Mouse (Mus musculus): ENCODE measurements around the gene Evi2. TPM values are rescaled to one million over a fixed set of nuclear protein-coding genes. Genes with fewer than 3 reads are reported as not detected.

The Evi2 gene
- polyA plus RNA-seq, 1 experiment from 2014 or later = 2.1 TPM

DNA sequence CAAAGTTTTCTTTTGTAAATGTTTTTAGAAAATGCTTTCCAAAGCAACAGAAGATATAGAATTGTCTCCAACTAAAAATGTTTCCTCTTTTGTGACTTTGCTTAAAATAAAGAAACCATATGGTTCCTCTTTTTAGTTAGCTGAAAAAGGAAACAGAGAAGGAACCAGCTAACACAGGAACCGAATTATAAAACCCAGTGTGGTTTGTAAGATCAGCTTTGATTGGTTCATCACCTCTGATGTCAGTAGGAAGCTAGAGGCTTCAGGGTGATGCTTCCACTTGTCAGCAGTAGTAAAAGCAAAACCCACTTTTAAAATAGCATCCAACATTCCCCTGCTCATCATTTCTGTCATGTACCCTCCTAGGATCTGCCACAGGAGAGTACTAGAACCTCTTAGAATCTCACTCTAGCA lies 10.5 kb downstream of the Evi2 start:
- no peak for DNase-seq (ENCODE audit: low spot score)
- Histone ChIP-seq H3K9ac (ENCODE audit: low read depth, low read length) (no peak overlapping the region), H3K36me3 (ENCODE audit: control insufficient read depth, insufficient read depth, low read length) (no peaks in the 10 kb centered on the region), H3K9me3 (ENCODE audit: control insufficient read depth, low read length) (no peaks in the 10 kb centered on the region), H3K4me3 (ENCODE audit: low read depth, low read length) (no peak overlapping the region), H3K27ac (ENCODE audit: low read depth, low read length) (no peak overlapping the region), H3K27me3 (ENCODE audit: control insufficient read depth, insufficient read depth, low read length) (no peaks in the 10 kb centered on the region), H3K4me1 (replicated peaks; ENCODE audit: control insufficient read depth, insufficient read depth, low read length) (no peaks in the 10 kb centered on the region), H3K4me2 (replicated peaks; ENCODE audit: low read depth, low read length) (no peak overlapping the region)
- 71% methylated on average over 1 of the region's 1 CpGs for WGBS
- ATAC-seq (ENCODE audit: low FRiP score) = no peak

DNA sequence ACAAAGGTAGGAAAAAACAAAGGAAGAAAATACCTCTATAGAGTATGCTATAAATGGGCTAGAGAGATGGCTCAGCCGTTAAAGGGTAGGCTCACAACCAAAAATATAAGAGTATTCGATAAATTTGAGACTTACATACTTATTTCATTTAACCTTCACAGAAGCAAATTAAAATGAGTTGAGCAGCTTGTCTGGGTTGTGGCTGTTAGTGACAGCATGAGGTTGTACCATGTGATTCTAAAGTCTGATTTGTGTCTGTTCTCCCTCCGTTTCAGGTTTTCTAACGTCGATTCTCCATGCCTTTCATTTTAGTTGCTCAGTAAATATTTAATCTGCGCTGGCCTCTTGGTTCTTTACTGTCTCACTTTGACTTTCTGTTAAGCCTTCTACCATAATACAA lies 11.1 kb downstream of the Evi2 start:
- Histone ChIP-seq H3K27me3 (ENCODE audit: control insufficient read depth, insufficient read depth, low read length) (no peaks in the 10 kb centered on the region), H3K9ac (ENCODE audit: low read depth, low read length) (no peak overlapping the region), H3K4me2 (replicated peaks; ENCODE audit: low read depth, low read length) (no peak overlapping the region), H3K27ac (ENCODE audit: low read depth, low read length) (no peak overlapping the region), H3K9me3 (ENCODE audit: control insufficient read depth, low read length) (no peaks in the 10 kb centered on the region), H3K4me1 (replicated peaks; ENCODE audit: control insufficient read depth, insufficient read depth, low read length) (no peaks in the 10 kb centered on the region), H3K36me3 (ENCODE audit: control insufficient read depth, insufficient read depth, low read length) (no peaks in the 10 kb centered on the region), H3K4me3 (ENCODE audit: low read depth, low read length) (no peak overlapping the region)
- ATAC-seq (ENCODE audit: low FRiP score) (no peak), DNase-seq (ENCODE audit: low spot score) (no peak)
- 90% methylated on average over 6 of the region's 6 CpGs for WGBS

DNA sequence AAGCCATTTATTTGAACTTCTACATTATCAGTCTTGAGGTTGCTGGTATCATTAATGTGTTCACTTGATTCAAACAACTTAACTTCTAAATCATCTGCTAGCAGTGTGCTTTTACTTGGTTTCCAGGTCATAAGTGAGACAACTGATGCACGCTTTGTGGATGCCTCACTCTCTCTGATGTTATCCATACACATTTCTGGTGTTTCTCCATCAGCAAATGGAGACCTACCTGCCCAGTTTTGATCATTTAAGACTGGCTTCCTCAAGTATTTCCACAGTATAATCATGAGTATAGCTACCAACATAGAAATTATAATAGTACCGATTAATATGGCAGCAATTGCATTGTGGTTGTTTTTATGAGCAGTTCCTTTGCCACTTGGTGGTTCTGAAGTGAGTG lies 14.6 kb downstream of the Evi2 start:
- WGBS = 95% methylated on average over 2 of the region's 2 CpGs
- H3K36me3 ChIP-seq (ENCODE audit: control insufficient read depth, insufficient read depth, low read length) = no peaks in the 10 kb centered on the region

DNA sequence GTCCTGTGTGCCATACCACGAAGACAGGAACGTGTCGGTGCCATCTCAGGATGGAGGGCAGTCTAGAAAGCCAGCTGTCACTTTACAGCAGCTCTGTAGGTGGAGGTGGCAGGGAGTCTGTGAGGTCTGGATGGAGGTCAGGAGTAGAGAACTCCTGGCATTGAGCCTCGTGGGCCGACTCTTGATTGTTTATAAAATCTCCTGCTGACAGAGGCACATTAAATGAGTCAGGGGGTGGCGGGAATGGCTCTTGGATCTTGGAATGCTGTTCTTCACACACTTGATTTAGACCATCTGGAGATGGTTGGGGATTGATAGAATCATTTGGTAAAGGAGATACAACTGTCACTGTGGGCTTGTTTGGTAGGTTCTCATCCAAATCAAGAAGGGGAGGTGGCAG lies 15.1 kb downstream of the Evi2 start:
- Histone ChIP-seq H3K4me2 (replicated peaks; ENCODE audit: low read depth, low read length) (no peak overlapping the region), H3K9me3 (ENCODE audit: control insufficient read depth, low read length) (no peaks in the 10 kb centered on the region), H3K4me3 (ENCODE audit: low read depth, low read length) (no peak overlapping the region), H3K27me3 (ENCODE audit: control insufficient read depth, insufficient read depth, low read length) (no peaks in the 10 kb centered on the region), H3K36me3 (ENCODE audit: control insufficient read depth, insufficient read depth, low read length) (no peaks in the 10 kb centered on the region), H3K27ac (ENCODE audit: low read depth, low read length) (no peak overlapping the region), H3K9ac (ENCODE audit: low read depth, low read length) (no peak overlapping the region), H3K4me1 (replicated peaks; ENCODE audit: control insufficient read depth, insufficient read depth, low read length) (no peaks in the 10 kb centered on the region)
- ATAC-seq (ENCODE audit: low FRiP score) (no peak), DNase-seq (ENCODE audit: low spot score) (no peak)
- WGBS = 77% methylated on average over 6 of the region's 6 CpGs

More for the DNA sequence above, 14.6 kb downstream of the Evi2 start:
- H3K4me1 ChIP-seq (replicated peaks; ENCODE audit: control insufficient read depth, insufficient read depth, low read length) = no peaks in the 10 kb centered on the region
- no peak overlapping the region for H3K4me2 ChIP-seq (replicated peaks; ENCODE audit: low read depth, low read length)
- DNase-seq (ENCODE audit: low spot score) (no peak), ATAC-seq (ENCODE audit: low FRiP score) (no peak)
- no peak overlapping the region for H3K27ac ChIP-seq (ENCODE audit: low read depth, low read length)
- no peaks in the 10 kb centered on the region for H3K27me3 ChIP-seq (ENCODE audit: control insufficient read depth, insufficient read depth, low read length)
- H3K9ac ChIP-seq (ENCODE audit: low read depth, low read length) = no peak overlapping the region
- no peak overlapping the region for H3K4me3 ChIP-seq (ENCODE audit: low read depth, low read length)
- no peaks in the 10 kb centered on the region for H3K9me3 ChIP-seq (ENCODE audit: control insufficient read depth, low read length)

DNA sequence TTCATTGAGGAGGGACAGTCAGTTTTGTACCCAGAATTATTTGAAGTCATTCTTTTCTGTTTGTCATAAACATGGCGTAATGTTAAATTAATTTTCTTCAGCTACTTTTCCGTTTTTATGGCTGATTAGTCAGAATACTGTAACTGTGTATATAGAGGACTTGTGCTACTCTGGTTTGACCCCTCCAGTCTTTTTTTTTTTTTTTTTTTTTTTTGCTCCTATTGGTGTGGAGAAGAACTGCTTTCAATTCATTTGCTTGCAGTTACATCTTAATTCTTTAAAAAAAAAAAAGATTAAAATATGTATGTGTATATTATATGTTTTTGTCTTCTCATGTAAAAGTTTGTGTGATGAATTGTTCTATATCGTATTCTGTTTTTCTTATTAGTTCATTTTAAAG lies 18.4 kb downstream of the Evi2 start:
- H3K27ac ChIP-seq (ENCODE audit: low read depth, low read length) = no peak overlapping the region
- H3K9ac ChIP-seq (ENCODE audit: low read depth, low read length) = no peak overlapping the region
- H3K27me3 ChIP-seq (ENCODE audit: control insufficient read depth, insufficient read depth, low read length) = no peaks in the 10 kb centered on the region
- ATAC-seq (ENCODE audit: low FRiP score) (no peak), DNase-seq (ENCODE audit: low spot score) (no peak)
- 89% methylated on average over 3 of the region's 3 CpGs for WGBS
- H3K36me3 ChIP-seq (ENCODE audit: control insufficient read depth, insufficient read depth, low read length) = no peaks in the 10 kb centered on the region
- H3K4me2 ChIP-seq (replicated peaks; ENCODE audit: low read depth, low read length) = no peak overlapping the region
- H3K4me1 ChIP-seq (replicated peaks; ENCODE audit: control insufficient read depth, insufficient read depth, low read length) = no peaks in the 10 kb centered on the region
- H3K9me3 ChIP-seq (ENCODE audit: control insufficient read depth, low read length) = no peaks in the 10 kb centered on the region
- H3K4me3 ChIP-seq (ENCODE audit: low read depth, low read length) = no peak overlapping the region

DNA sequence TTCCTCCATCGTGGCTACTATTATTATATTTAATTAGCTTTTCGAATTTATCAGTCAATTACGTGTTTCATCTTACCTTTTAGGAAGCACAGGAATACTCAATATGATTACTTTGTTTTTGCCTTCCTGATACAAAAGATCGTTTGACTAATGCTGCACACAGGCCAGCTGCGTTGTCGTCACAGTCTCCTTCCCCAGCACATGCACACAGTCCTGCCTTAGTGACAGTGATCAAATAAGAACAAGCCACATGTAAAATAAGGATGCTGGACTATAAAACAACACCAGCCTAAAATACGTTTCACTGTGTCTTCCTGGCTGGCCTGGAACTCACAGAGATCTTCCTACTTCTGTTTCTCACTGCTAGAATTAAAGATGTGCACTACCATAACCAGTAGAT lies 25.9 kb downstream of the Evi2 start:
- H3K9ac ChIP-seq (ENCODE audit: low read depth, low read length) = no peak overlapping the region
- H3K4me1 ChIP-seq (replicated peaks; ENCODE audit: control insufficient read depth, insufficient read depth, low read length) = no peaks in the 10 kb centered on the region
- ATAC-seq (ENCODE audit: low FRiP score) = no peak
- H3K4me3 ChIP-seq (ENCODE audit: low read depth, low read length) = no peak overlapping the region
- H3K4me2 ChIP-seq (replicated peaks; ENCODE audit: low read depth, low read length) = no peak overlapping the region
- no peaks in the 10 kb centered on the region for H3K9me3 ChIP-seq (ENCODE audit: control insufficient read depth, low read length)
- no peaks in the 10 kb centered on the region for H3K36me3 ChIP-seq (ENCODE audit: control insufficient read depth, insufficient read depth, low read length)
- H3K27me3 ChIP-seq (ENCODE audit: control insufficient read depth, insufficient read depth, low read length) = no peaks in the 10 kb centered on the region
- DNase-seq (ENCODE audit: low spot score) = no peak
- WGBS = 84% methylated on average over 7 of the region's 7 CpGs
- no peak overlapping the region for H3K27ac ChIP-seq (ENCODE audit: low read depth, low read length)

DNA sequence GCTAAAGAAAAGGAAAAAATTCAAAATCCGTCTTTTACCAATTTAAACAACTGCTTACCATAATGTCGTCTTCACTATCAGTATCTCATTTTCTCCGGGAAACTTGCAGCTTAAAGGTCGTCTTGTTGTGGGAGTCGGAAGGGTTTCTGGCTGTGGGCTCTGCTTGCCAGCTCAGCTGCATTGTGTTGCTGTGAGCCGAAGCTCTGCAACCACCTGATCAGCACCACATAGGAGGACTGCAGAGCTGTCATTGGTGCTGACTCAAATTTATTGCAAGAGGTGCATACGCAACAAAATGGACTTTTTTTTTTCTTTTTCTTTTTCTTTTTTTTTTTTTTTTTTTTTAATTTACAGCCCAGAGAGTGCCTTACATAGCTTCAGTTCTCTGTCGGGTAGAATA lies 26.5 kb downstream of the Evi2 start, which contains the start of gene Omg:
Gene Omg (minus strand): TSS at position 240 of the 400 bp plus-strand sequence.
- H3K27me3 ChIP-seq (ENCODE audit: control insufficient read depth, insufficient read depth, low read length) = no peaks in the 10 kb centered on the region
- WGBS = 63% methylated on average over 8 of the region's 8 CpGs
- H3K27ac ChIP-seq (ENCODE audit: low read depth, low read length) = no peak within 1 kb of the TSS
- DNase-seq (ENCODE audit: low spot score) (peak; percentile 7), ATAC-seq (ENCODE audit: low FRiP score) (no peak)
- H3K9ac ChIP-seq (ENCODE audit: low read depth, low read length) = no peak within 1 kb of the TSS
- H3K4me3 ChIP-seq (ENCODE audit: low read depth, low read length) = no peak within 1 kb of the TSS
- no peaks in the 10 kb centered on the region for H3K4me1 ChIP-seq (replicated peaks; ENCODE audit: control insufficient read depth, insufficient read depth, low read length)
- no peaks in the 10 kb centered on the region for H3K36me3 ChIP-seq (ENCODE audit: control insufficient read depth, insufficient read depth, low read length)
- H3K9me3 ChIP-seq (ENCODE audit: control insufficient read depth, low read length) = no peaks in the 10 kb centered on the region
- H3K4me2 ChIP-seq (replicated peaks; ENCODE audit: low read depth, low read length) = no peak within 1 kb of the TSS

DNA sequence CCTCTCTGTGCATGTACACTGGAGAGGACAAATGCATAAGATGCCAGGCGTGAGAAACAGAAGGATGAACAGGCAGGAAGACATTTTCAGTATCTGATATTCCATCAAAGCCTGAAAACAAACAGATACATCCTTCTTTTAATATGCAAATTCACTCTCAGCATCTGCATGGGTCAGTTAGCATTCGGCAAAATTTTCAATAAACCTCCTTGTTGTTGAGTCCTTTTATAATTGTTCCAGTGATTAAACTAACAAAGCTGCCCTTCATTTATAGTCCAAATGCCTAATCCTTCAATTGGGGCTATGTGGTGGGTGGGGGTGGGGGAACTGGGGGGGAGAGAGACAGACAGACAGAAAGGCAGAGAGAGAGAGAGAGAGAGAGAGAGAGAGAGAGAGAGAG lies 27.5 kb downstream of the Evi2 start:
- Histone ChIP-seq H3K4me3 (ENCODE audit: low read depth, low read length) (no peak overlapping the region), H3K27me3 (ENCODE audit: control insufficient read depth, insufficient read depth, low read length) (no peaks in the 10 kb centered on the region), H3K9me3 (ENCODE audit: control insufficient read depth, low read length) (no peaks in the 10 kb centered on the region), H3K36me3 (ENCODE audit: control insufficient read depth, insufficient read depth, low read length) (no peaks in the 10 kb centered on the region), H3K9ac (ENCODE audit: low read depth, low read length) (no peak overlapping the region), H3K4me2 (replicated peaks; ENCODE audit: low read depth, low read length) (no peak overlapping the region), H3K27ac (ENCODE audit: low read depth, low read length) (no peak overlapping the region), H3K4me1 (replicated peaks; ENCODE audit: control insufficient read depth, insufficient read depth, low read length) (no peaks in the 10 kb centered on the region)
- WGBS = 38% methylated on average over 2 of the region's 2 CpGs
- ATAC-seq (ENCODE audit: low FRiP score) (no peak), DNase-seq (ENCODE audit: low spot score) (no peak)

DNA sequence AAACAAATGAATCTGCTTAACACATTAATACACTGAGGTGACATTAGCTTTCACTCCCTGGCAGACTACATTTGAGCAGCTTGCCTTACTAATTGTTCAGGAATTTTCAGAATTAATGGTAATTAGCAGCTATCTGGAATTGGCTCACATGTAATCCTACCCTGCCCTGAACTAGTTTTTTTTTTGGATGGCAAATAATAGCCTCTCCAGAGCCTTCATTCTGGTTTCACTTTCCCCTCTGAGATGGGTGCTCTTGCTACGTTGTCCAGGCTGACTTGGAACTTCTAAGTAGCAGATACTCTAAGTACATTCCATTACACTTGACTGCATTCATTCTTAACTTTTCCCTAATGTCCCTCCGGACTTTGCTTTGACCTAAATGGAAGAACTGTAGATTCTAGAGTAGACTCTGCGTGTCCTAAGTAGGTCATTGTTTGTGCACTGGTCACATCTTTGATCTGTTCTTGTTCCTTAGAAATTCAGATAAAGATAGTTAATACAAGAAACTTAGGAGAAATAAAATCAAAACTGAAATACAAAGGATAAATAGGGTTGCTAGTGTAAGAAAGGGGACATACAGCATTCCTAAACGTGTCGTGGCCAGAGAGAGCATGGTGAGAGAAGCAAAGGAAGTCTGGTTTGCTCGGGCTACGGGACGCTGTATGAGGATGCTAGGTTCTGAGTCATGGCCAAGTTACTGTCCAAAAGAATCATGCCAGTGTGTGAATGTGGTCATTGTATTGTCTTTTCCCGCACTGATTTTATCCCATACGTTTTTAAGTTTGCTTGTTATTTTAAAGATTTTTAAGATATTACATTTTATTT lies 35.2 kb downstream of the Evi2 start:
- DNase-seq (ENCODE audit: low spot score) = no peak
- Histone ChIP-seq H3K27ac (ENCODE audit: low read depth, low read length) (no peak overlapping the region), H3K4me3 (ENCODE audit: low read depth, low read length) (no peak overlapping the region), H3K9ac (ENCODE audit: low read depth, low read length) (no peak overlapping the region), H3K4me1 (replicated peaks; ENCODE audit: control insufficient read depth, insufficient read depth, low read length) (no peaks in the 10 kb centered on the region), H3K27me3 (ENCODE audit: control insufficient read depth, insufficient read depth, low read length) (no peaks in the 10 kb centered on the region), H3K4me2 (replicated peaks; ENCODE audit: low read depth, low read length) (no peak overlapping the region), H3K9me3 (ENCODE audit: control insufficient read depth, low read length) (no peaks in the 10 kb centered on the region), H3K36me3 (ENCODE audit: control insufficient read depth, insufficient read depth, low read length) (no peaks in the 10 kb centered on the region)
- no peak for ATAC-seq (ENCODE audit: low FRiP score)
- WGBS = 85% methylated on average over 10 of the region's 10 CpGs

Data from hindbrain, embryonic 11.5 days (tissue).